Mouse (Mus musculus) layer of hippocampus, postnatal 25 days (tissue): ENCODE data around the gene Ankrd9. TPM values are rescaled to one million over a fixed set of nuclear protein-coding genes. Genes with fewer than 3 reads are reported as not detected.

Source experiments
- total RNA-seq, 2 experiments: library from RNA; stranded (reverse); gene quantifications; 2 replicates each; pipeline ENCODE4 v1.2.3; 2021

Gene Ankrd9
- total RNA-seq, 2 experiments from 2014 or later: 11.2 to 12.1 TPM

Other genes starting within 250 kb of the Ankrd9 start
- 10 to 100 TPM; 38.8 to 41.6 TPM for gene Wdr20, start 241.1 kb downstream of the Ankrd9 start, total RNA-seq
- 10 to 100 TPM; 10.5 to 11.4 TPM for gene Mok, start 138.1 kb downstream of the Ankrd9 start, total RNA-seq
- gene Zfp839, start 128.8 kb downstream of the Ankrd9 start, total RNA-seq: 10 to 100 TPM; 10.3 to 12.7 TPM
- 10 to 100 TPM; 70.4 to 76.3 TPM for gene Cinp, start 89.9 kb downstream of the Ankrd9 start, total RNA-seq
- gene Tecpr2, start 89.8 kb downstream of the Ankrd9 start, total RNA-seq: 10 to 100 TPM; 40.5 to 41.4 TPM
- 10 to 100 TPM; 16.8 to 17.9 TPM for gene Rcor1, start 60.3 kb upstream of the Ankrd9 start, total RNA-seq
- 10 to 100 TPM; 92.9 to 94.0 TPM for gene Traf3, start 187.3 kb upstream of the Ankrd9 start, total RNA-seq
- not detected for gene 4930595D18Rik, start 205.5 kb upstream of the Ankrd9 start, total RNA-seq